Mouse (Mus musculus) small intestine, adult 2 months (tissue): ENCODE data around the gene Lst1. TPM values are rescaled to one million over a fixed set of nuclear protein-coding genes. Genes with fewer than 3 reads are reported as not detected.

ENCODE experiments used
- H3K27ac ChIP-seq: fragments of 200-500 bp; 2 replicates; pipeline ENCODE4 v1.5.1; 2012; ENCODE audit warnings: low read depth, low read length, control low read depth, inconsistent platforms; ENCODE audit not compliant: insufficient read depth
- H3K27me3 ChIP-seq: fragments of 200-500 bp; 2 replicates; pipeline ENCODE4 v1.6.1; 2012; ENCODE audit warnings: mild to moderate bottlenecking, moderate library complexity, low read length, inconsistent platforms; ENCODE audit not compliant: control insufficient read depth, insufficient read depth
- H3K36me3 ChIP-seq: fragments of 200-500 bp; 2 replicates; pipeline ENCODE4 v1.6.1; 2012; ENCODE audit warnings: mild to moderate bottlenecking, low read length, control low read depth, inconsistent platforms; ENCODE audit not compliant: control insufficient read depth, insufficient read depth
- H3K4me1 ChIP-seq: fragments of 200-500 bp; 2 replicates; pipeline ENCODE4 v1.6.1; 2012; ENCODE audit warnings: low read length, inconsistent platforms, mixed read lengths; ENCODE audit not compliant: control insufficient read depth, insufficient read depth, insufficient read length
- H3K4me3 ChIP-seq: fragments of 200-500 bp; 2 replicates; pipeline ENCODE4 v1.5.1; 2012; ENCODE audit warnings: low read depth, mild to moderate bottlenecking, control low read depth, inconsistent platforms, low read length, moderate library complexity
- CTCF ChIP-seq: fragments of 200-500 bp; IDR thresholded peaks from 2 replicates; pipeline ENCODE4 v1.5.1; 2012; ENCODE audit warnings: low read depth, mild to moderate bottlenecking, control low read depth, inconsistent platforms, low read length, moderate library complexity, mixed read lengths; ENCODE audit not compliant: insufficient replicate concordance, insufficient read length; ENCODE audit errors: extremely low read depth
- POLR2A ChIP-seq: fragments of 200-500 bp; IDR thresholded peaks from 2 replicates; pipeline ENCODE4 v1.6.1; 2012; ENCODE audit warnings: low read depth, mild to moderate bottlenecking, control low read depth, inconsistent platforms, low read length, moderate library complexity
- WGBS: fragments of 180-500 bp; shearing (Covaris S2); methylation state at CpG from one replicate; pipeline ENCODE4 v1.1.7; 2018; 5-methylcytosine and 5-hydroxymethylcytosine counted together
- polyA plus RNA-seq: library from polyadenylated mRNA; depleted of rRNA; stranded (reverse); fragments of >200 nt; gene quantifications from 2 replicates; pipeline ENCODE4 v1.2.3, GENCODE M21; 2012

Gene Lst1
- polyA plus RNA-seq, 1 experiment: 18.8 TPM

DNA sequence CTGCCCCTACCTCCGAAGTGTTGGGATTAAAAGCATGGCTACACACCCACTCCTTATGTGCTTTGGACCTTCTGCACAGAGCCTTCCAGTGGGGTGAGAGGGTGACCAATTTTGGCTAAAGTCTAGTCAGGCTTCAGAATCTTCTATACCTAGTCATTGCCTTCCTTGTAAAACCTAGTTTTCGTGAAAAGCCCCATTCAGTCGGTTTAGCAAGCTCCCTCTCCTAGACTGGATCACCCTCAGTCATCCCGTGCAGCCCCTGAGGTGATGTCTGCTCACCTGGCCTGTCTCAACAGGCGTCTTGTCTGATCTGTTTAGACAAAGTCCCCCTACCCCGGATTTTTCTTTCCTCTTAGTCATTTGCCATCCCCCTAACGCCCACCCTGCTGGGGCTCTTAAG, 9.8 kb upstream of the Lst1 start:
- H3K27me3 ChIP-seq: no peaks in the 10 kb centered on the region
- TF ChIP-seq POLR2A (no peak), CTCF (no peak)
- H3K4me1 ChIP-seq: peaks cover 25% of the 10 kb centered on the region
- no peak overlapping the region for H3K27ac ChIP-seq
- 74% methylated on average over 7 of the region's 7 CpGs for WGBS
- no peak overlapping the region for H3K4me3 ChIP-seq
- H3K36me3 ChIP-seq: no peaks in the 10 kb centered on the region

DNA sequence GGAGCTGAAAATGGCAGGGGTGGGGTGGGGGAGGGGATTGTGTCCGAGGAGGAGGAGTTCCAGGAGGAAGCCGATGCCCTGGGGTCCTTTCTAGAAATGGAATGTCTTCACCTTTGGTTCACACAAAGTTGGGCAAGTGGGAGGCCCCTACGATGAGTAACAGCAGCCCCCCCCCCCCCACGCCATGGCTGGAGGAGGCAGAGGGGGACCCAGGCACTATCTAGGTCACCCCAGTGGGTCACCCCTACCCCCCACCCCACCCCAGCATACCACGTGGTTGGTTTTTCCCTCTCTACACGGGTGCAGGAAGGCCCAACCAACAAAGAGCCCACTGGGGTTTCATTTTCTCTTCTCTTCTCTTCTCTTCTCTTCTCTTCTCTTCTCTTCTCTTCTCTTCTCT, 8.9 kb upstream of the Lst1 start:
- no peaks in the 10 kb centered on the region for H3K36me3 ChIP-seq
- H3K4me1 ChIP-seq: peaks cover 23% of the 10 kb centered on the region
- no peak overlapping the region for H3K27ac ChIP-seq
- TF ChIP-seq POLR2A (no peak), CTCF (no peak)
- WGBS: 46% methylated on average over 6 of the region's 6 CpGs
- no peak overlapping the region for H3K4me3 ChIP-seq
- no peaks in the 10 kb centered on the region for H3K27me3 ChIP-seq

DNA sequence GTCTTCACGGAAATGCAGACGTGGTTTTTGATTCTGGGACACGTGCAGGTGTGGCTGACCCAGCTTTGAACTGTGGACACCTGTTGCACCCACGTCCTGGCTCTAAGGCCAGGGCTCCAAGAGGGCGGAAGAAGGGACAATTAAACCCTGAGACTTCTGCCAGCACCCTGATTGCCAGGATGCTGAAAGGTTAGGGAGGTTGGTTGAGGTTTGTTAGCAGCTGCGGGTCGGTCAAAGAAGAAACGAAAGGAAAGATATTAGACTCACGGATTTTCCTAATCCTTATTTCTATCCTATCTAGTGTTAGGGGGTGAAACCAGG, 8.0 kb upstream of the Lst1 start:
- no peaks in the 10 kb centered on the region for H3K36me3 ChIP-seq
- H3K4me1 ChIP-seq: peaks cover 16% of the 10 kb centered on the region
- H3K4me3 ChIP-seq: peak overlapping the region; percentile 77
- H3K27ac ChIP-seq: peak overlapping the region; percentile 25
- TF ChIP-seq POLR2A (no peak), CTCF (no peak)
- WGBS: 4% methylated on average over 9 of the region's 9 CpGs
- H3K27me3 ChIP-seq: no peaks in the 10 kb centered on the region

DNA sequence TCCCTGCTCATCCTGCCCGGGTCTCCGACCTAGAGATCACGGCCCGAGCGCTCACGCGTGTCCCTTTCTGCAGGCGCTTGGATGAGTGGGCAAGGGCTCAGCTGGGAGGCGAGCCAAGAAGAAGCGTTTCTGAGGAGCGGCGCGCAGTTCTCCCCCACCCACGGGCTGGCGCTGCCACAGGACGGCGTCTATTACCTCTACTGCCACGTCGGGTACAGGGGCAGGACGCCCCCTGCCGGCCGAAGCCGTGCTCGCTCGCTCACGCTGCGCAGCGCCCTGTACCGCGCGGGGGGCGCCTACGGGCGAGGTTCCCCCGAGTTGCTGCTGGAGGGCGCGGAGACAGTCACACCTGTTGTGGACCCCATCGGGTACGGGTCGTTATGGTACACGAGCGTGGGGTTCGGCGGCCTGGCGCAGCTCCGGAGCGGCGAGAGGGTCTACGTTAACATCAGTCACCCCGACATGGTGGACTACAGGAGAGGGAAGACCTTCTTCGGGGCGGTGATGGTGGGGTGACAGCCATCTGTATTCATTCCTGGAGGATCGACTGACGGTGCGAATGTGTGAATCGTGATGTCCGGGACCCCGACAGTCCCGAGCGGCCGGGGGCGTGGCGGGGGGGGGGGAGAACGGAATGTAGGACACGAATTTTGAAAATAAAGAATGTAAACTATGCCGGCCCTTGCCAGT, 7.5 kb upstream of the Lst1 start:
- Histone ChIP-seq H3K4me3 (peak overlapping the region; percentile 77), H3K36me3 (no peaks in the 10 kb centered on the region), H3K27me3 (no peaks in the 10 kb centered on the region), H3K4me1 (peaks cover 16% of the 10 kb centered on the region), H3K27ac (peak overlapping the region; percentile 25)
- 1% methylated on average over 66 of the region's 66 CpGs for WGBS
- TF ChIP-seq POLR2A: no peak
- TF ChIP-seq CTCF: peak; percentile 83

DNA sequence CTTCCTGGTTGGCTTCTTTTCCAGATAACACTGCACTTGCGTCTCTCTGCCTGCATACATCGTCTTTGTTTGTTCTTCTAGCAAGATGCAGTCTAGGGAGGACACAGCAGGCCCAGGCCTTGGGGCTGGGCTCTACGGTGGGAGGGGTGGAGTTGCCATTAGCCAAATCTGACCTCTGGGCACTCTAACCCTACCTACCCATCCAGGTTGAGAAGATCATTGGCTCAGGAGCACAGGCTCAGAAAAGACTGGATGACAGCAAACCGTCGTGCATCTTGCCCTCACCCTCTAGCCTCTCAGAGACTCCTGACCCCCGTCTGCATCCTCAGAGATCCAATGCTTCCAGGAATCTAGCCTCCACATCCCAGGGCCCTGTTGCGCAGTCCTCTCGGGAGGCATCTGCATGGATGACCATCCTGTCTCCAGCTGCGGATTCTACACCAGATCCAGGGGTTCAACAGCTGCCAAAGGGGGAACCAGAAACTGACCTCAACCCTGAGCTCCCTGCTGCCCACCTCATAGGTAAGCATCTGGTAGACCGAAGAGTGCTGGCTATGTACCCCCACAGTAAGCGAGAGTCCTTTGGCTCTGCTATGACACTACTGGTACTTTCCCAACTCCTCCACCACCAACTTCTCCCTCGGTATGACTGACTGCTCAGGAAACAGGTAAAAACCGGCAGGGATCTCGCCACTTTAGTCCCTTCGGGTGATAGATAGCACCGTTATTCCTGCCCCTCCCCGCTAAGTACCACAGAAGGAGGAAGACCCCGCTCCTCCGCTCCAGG, 6.8 kb upstream of the Lst1 start:
- H3K27me3 ChIP-seq: no peaks in the 10 kb centered on the region
- H3K36me3 ChIP-seq: no peaks in the 10 kb centered on the region
- H3K4me3 ChIP-seq: peak overlapping the region; percentile 77
- peaks cover 12% of the 10 kb centered on the region for H3K4me1 ChIP-seq
- no peak for TF ChIP-seq POLR2A
- no peak for TF ChIP-seq CTCF
- peak overlapping the region; percentile 46 for H3K27ac ChIP-seq
- 39% methylated on average over 19 of the region's 19 CpGs for WGBS

DNA sequence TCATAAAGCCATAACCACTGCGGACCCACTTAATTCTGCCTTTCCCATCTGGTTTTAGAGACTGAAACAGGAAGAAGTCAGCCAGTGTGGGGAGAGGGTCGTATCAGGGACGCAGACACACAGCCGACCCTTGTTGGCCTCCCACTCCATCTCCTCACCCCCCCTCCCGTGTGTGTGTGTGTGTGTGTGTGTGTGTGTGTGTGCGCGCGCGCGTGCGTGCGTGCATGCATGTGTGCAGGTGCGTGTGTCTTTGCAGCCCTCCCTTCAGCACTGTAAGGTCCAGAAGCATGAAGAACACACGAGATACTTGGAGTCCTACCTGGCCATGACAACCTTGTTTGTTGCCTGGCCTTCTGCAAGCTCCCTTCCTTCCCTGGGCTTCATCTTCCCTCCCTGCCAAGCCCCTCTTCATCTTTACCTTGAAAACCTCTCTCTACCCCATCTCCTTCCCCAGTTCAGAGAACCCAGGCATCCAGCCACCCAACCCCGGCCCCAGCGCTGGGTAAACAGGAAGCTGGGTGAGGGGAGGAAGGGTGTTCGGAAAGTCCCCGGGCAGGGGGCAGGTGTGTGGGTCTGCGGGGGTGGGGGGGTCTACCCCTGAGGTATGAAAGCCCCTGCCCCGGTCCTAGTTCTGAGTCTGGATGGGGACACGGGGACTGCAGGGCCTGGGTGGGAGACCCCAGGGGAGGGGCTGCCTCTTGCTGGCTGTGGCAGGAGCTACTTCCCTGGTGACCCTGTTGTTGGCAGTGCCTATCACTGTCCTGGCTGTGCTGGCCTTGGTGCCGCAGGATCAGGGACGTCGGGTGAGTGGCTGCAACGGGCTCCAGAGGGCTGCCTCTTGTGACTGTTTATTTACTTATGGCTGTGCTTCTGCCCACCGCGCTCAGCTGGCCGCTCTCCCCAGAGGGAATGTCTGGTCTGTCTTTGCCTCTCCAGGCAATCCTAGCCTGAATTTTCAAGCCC, 5.9 kb upstream of the Lst1 start, which contains the start of gene Ltb:
Gene Ltb (plus strand): TSS at position 559 of the 963 bp plus-strand sequence.
- H3K27me3 ChIP-seq: no peaks in the 10 kb centered on the region
- peaks cover 10% of the 10 kb centered on the region for H3K4me1 ChIP-seq
- no peaks in the 10 kb centered on the region for H3K36me3 ChIP-seq
- peak within 1 kb of the TSS; percentile 46 for H3K27ac ChIP-seq
- no peak for TF ChIP-seq CTCF
- no peak for TF ChIP-seq POLR2A
- H3K4me3 ChIP-seq: peak within 1 kb of the TSS; percentile 77
- WGBS: 52% methylated on average over 28 of the region's 28 CpGs

DNA sequence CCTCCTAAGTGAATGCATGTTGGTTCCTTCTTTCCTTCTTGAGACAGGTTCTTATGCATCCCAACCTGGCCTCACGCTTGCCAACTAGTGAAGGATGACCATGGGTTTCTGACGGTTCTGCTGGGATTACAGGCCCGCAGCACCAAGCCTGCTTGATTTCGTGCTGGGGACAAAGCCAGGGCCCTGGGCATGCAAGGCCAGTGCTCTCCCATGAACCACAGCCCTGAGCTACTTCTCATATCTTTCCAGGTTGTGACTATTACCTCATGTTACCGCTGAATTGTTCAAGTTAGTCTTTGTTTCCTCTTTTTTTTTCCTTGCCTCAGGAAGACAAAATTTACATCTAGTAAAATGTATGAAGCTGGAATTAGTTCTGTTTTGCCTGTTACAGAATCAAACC, 4.7 kb upstream of the Lst1 start:
- H3K36me3 ChIP-seq: no peaks in the 10 kb centered on the region
- H3K4me3 ChIP-seq: no peak overlapping the region
- peaks cover 7% of the 10 kb centered on the region for H3K4me1 ChIP-seq
- WGBS: 77% methylated on average over 5 of the region's 5 CpGs
- no peaks in the 10 kb centered on the region for H3K27me3 ChIP-seq
- H3K27ac ChIP-seq: peak overlapping the region; percentile 20
- TF ChIP-seq CTCF (no peak), POLR2A (no peak)
